Mouse (Mus musculus) hindbrain, embryonic 10.5 days (tissue): Measurements from ENCODE around the gene Nus1. TPM values are rescaled to one million over a fixed set of nuclear protein-coding genes. Genes with fewer than 3 reads are reported as not detected.

Experiments used
- DNase-seq: peaks from one replicate; pipeline ENCODE4 v3.0.0-alpha.2; 2017; ENCODE audit warnings: low spot score
- H3K27ac ChIP-seq: fragments of 300-500 bp; sonication (generic); 2 replicates; pipeline ENCODE4 v1.5.1; 2016; ENCODE audit warnings: mild to moderate bottlenecking, moderate library complexity
- H3K27me3 ChIP-seq: fragments of 300-500 bp; sonication (generic); 2 replicates; pipeline ENCODE4 v1.6.1; 2016; ENCODE audit warnings: mild to moderate bottlenecking; ENCODE audit not compliant: poor library complexity, insufficient read depth, severe bottlenecking
- H3K36me3 ChIP-seq: fragments of 300-500 bp; sonication (generic); 2 replicates; pipeline ENCODE4 v1.6.1; 2016; ENCODE audit warnings: mild to moderate bottlenecking, moderate library complexity
- H3K4me1 ChIP-seq: fragments of 300-500 bp; sonication (generic); replicated peaks from 2 replicates; pipeline ENCODE4 v1.6.1; 2016; ENCODE audit warnings: mild to moderate bottlenecking
- H3K4me3 ChIP-seq: fragments of 300-500 bp; sonication (generic); 2 replicates; pipeline ENCODE4 v1.5.1; 2016; ENCODE audit warnings: mild to moderate bottlenecking, moderate library complexity
- H3K9me3 ChIP-seq: fragments of 300-500 bp; sonication (generic); 2 replicates; pipeline ENCODE4 v1.6.1; 2016; ENCODE audit warnings: mild to moderate bottlenecking, moderate library complexity
- WGBS: fragments of 180-500 bp; shearing (Covaris S2); methylation state at CpG from one replicate; pipeline ENCODE4 v1.1.7; 2016; 5-methylcytosine and 5-hydroxymethylcytosine counted together
- polyA plus RNA-seq: library from polyadenylated mRNA; unstranded; fragments of >200 nt; fragmentation: Nextera tagmentation; extraction: Ambion mirVana; gene quantifications from 2 replicates; pipeline ENCODE4 v1.2.1, GENCODE M21; 2016

Nus1 gene
- polyA plus RNA-seq = 11.0 and 13.5 TPM in 2 replicates

- DNase-seq = peak; percentile 98
- Histone ChIP-seq H3K27ac (peak within 1 kb of the TSS; percentile 96), H3K36me3 (peaks cover 7% of the 10 kb centered on the region; the same call in 1 of the 2 replicates), H3K27me3 (no peaks in the 10 kb centered on the region), H3K4me3 (peak within 1 kb of the TSS; percentile 93), H3K4me1 (peaks cover 17% of the 10 kb centered on the region), H3K9me3 (no peaks in the 10 kb centered on the region)
- under 1% methylated on average over 79 of the region's 79 CpGs for WGBS
Measured at GRCm38 (mm10) chr10:52417299-52417997, at the start of gene Nus1. Gene Nus1 (plus strand): TSS chr10:52417547.

- H3K4me1 ChIP-seq = no peaks in the 10 kb centered on the region
- no peak overlapping the region for H3K4me3 ChIP-seq
- 94% methylated on average over 4 of the region's 4 CpGs for WGBS
- H3K9me3 ChIP-seq = no peaks in the 10 kb centered on the region
- H3K27ac ChIP-seq = no peak overlapping the region
- no peaks in the 10 kb centered on the region for H3K36me3 ChIP-seq
- DNase-seq = no peak
- H3K27me3 ChIP-seq = no peaks in the 10 kb centered on the region
Measured at GRCm38 (mm10) chr10:52368376-52368775, 49.0 kb upstream of the Nus1 start.

GRCm38 (mm10) chr10:52373834-52374233, 43.5 kb upstream of the Nus1 start:
- WGBS = 88% methylated on average over 4 of the region's 4 CpGs
- Histone ChIP-seq H3K9me3 (no peaks in the 10 kb centered on the region), H3K36me3 (no peaks in the 10 kb centered on the region), H3K4me1 (0 out of 2 replicates have a peak, but pooled peaks cover under 1% of the 10 kb centered on the region), H3K27ac (no peak overlapping the region), H3K27me3 (no peaks in the 10 kb centered on the region), H3K4me3 (no peak overlapping the region)
- DNase-seq = no peak

DNA sequence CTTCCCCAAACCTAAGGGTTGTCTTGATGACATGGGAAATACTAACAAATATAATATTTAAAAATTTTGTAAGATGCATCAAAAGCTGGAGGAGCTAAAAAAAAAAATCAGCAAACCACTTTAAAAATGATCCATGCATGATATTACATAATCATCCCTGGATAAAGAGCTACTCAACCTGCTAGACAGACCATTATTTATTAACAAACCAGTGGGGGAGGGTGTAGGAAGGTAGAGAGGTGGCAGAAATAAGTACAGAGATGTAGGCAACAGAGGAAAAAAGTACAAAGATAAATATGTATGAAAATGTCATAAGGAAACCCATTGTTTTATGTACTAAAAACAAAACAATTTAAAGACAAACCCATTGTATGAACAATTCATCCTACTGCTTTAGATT, 42.7 kb upstream of the Nus1 start:
- no peak for DNase-seq
- H3K27me3 ChIP-seq = no peaks in the 10 kb centered on the region
- no peaks in the 10 kb centered on the region for H3K9me3 ChIP-seq
- H3K4me3 ChIP-seq = no peak overlapping the region
- H3K36me3 ChIP-seq = no peaks in the 10 kb centered on the region
- no peak overlapping the region for H3K27ac ChIP-seq
- H3K4me1 ChIP-seq = peaks cover 7% of the 10 kb centered on the region; the same call in 1 of the 2 replicates

GRCm38 (mm10) chr10:52376422-52376821, 40.9 kb upstream of the Nus1 start:
- WGBS = 90% methylated on average over 2 of the region's 2 CpGs
- Histone ChIP-seq H3K27me3 (no peaks in the 10 kb centered on the region), H3K27ac (no peak overlapping the region), H3K9me3 (no peaks in the 10 kb centered on the region), H3K4me3 (no peak overlapping the region), H3K4me1 (peaks cover 23% of the 10 kb centered on the region), H3K36me3 (no peaks in the 10 kb centered on the region)
- DNase-seq = no peak

DNA sequence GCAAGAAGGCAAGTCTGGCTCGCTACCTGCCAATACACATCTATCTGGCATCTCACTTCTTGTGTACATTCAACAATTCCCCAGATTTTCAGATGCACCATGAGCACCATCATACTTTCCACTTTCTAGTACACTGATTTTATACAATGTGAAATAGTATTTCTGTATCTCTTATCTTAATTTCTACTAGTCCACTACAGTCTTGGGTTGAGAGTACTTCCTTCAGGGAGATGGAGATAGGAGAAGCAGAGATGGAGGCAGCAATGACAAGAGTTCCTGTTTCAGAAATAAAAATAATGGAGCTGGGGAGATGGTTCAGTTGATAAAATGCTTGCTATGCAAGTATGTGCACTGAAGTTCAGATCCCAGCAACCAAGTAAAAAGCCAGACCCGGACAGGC, 39.5 kb upstream of the Nus1 start:
- Histone ChIP-seq H3K4me3 (no peak overlapping the region), H3K36me3 (no peaks in the 10 kb centered on the region), H3K4me1 (peaks cover 24% of the 10 kb centered on the region), H3K27ac (no peak overlapping the region), H3K27me3 (no peaks in the 10 kb centered on the region), H3K9me3 (no peaks in the 10 kb centered on the region)
- WGBS = 96% methylated on average over 2 of the region's 2 CpGs
- no peak for DNase-seq

DNA sequence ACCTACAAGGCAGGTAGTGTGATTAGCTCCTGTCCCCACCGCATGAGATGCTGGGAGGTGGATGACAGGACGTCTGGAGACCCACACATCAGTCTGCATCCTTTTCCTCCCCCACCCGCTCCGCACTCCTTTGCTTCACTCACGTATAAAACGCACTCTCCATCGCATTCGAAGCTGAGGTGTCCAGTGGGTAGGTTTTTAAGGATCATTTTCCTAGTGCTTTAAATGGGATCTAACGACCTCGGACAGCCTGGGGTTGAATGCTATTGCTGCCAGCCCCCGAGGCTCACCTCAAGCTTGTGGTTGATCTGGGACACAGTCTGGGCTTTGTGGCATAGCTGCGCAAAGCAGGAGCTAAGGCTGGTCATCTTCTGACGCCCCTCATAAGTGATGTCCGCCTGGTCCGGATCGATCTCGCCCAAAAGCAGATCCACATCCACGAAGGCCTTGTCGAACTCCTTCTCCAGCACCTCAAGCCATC, 36.0 kb upstream of the Nus1 start:
- DNase-seq = no peak
- Histone ChIP-seq H3K9me3 (no peaks in the 10 kb centered on the region), H3K36me3 (no peaks in the 10 kb centered on the region), H3K4me3 (peak overlapping the region; percentile 94), H3K4me1 (peaks cover 26% of the 10 kb centered on the region), H3K27me3 (no peaks in the 10 kb centered on the region), H3K27ac (peak overlapping the region; percentile 97)
- WGBS = under 1% methylated on average over 19 of the region's 19 CpGs

GRCm38 (mm10) chr10:52381845-52382591, 35.3 kb upstream of the Nus1 start, which contains the start of gene Gopc:
Gene Gopc (minus strand): TSS chr10:52382124.
- under 1% methylated on average over 68 of the region's 71 CpGs for WGBS

DNA sequence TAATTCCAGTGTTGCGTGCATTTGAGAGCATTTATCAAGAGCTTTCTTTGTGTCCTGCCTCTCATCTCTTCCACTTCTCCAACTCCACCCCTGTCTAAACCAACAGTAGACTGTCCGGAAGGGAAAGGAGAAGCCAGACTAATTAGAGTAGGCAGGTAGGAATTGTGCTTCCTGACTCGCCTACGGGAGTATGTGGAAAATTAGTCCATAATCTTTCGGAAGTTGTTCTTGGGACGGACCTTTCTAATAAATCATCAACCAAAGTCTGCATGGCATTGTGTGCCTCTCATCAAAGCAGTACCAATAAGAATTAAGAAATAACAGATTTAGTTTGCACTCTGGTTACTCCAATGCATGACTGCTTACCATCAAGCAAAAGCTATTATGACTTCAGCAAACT, 34.3 kb upstream of the Nus1 start:
- Histone ChIP-seq H3K27ac (peak overlapping the region; percentile 97; the same call in 1 of the 2 replicates), H3K27me3 (no peaks in the 10 kb centered on the region), H3K4me1 (peaks cover 26% of the 10 kb centered on the region), H3K36me3 (no peaks in the 10 kb centered on the region), H3K4me3 (peak overlapping the region; percentile 94), H3K9me3 (no peaks in the 10 kb centered on the region)
- 87% methylated on average over 6 of the region's 6 CpGs for WGBS
- DNase-seq = no peak

More at GRCm38 (mm10) chr10:52381845-52382591, 35.3 kb upstream of the Nus1 start, which contains the start of gene Gopc:
- Histone ChIP-seq H3K4me1 (peaks cover 26% of the 10 kb centered on the region), H3K27ac (peak within 1 kb of the TSS; percentile 97), H3K36me3 (no peaks in the 10 kb centered on the region), H3K27me3 (no peaks in the 10 kb centered on the region), H3K9me3 (no peaks in the 10 kb centered on the region), H3K4me3 (peak within 1 kb of the TSS; percentile 94)
- DNase-seq = peak; percentile 96

DNA sequence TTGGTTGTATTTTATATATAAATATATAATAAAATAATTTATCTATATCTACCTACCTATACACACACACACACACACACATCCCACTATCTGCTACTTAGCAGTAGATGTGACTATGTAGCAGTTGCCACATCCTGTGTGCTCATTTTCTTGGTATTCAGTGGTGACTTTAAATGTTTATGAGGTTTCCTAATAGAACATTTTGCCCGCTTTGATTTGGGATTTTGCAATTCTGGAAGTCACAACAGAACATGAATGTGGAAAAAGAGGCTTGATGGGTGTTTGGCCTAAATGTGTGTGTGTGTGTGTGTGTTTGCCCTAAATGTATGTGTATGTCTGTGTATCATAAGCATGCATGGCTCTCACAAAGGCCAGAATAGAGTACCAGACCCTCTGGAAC, 33.8 kb upstream of the Nus1 start:
- no peak for DNase-seq
- WGBS = 94% methylated on average over 1 of the region's 1 CpGs
- Histone ChIP-seq H3K9me3 (no peaks in the 10 kb centered on the region), H3K4me3 (no peak overlapping the region), H3K27me3 (no peaks in the 10 kb centered on the region), H3K36me3 (no peaks in the 10 kb centered on the region), H3K4me1 (peaks cover 26% of the 10 kb centered on the region), H3K27ac (no peak overlapping the region)

GRCm38 (mm10) chr10:52384823-52385610, 32.3 kb upstream of the Nus1 start:
- peak; percentile 31 for DNase-seq
- H3K4me3 ChIP-seq = no peak overlapping the region
- H3K36me3 ChIP-seq = no peaks in the 10 kb centered on the region
- H3K9me3 ChIP-seq = no peaks in the 10 kb centered on the region
- WGBS = 49% methylated on average over 8 of the region's 8 CpGs
- H3K27me3 ChIP-seq = no peaks in the 10 kb centered on the region
- H3K4me1 ChIP-seq = peaks cover 16% of the 10 kb centered on the region
- H3K27ac ChIP-seq = no peak overlapping the region

DNA sequence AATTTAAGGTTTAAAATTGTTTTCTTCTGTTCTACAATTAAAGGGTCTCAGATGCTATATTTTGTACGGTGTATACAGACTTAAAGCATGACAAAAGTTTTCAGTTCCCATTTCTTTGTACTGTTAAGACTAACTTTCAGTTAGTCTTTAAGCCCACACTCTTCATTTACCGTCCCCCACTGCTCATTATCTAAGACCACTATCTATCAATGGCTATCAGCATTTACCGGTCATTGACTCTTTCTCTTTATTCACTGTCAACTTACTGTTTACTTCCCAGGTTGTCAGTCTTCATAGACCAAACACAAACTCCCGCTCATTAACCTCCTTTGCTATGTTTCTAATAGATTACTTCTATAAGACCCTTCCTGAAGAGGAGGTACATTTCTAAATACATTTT, 30.2 kb upstream of the Nus1 start:
- H3K27ac ChIP-seq = no peak overlapping the region
- H3K4me3 ChIP-seq = no peak overlapping the region
- no peaks in the 10 kb centered on the region for H3K9me3 ChIP-seq
- WGBS = 81% methylated on average over 4 of the region's 4 CpGs
- H3K27me3 ChIP-seq = no peaks in the 10 kb centered on the region
- peaks cover 3% of the 10 kb centered on the region for H3K4me1 ChIP-seq
- DNase-seq = no peak
- H3K36me3 ChIP-seq = no peaks in the 10 kb centered on the region
